Mouse (Mus musculus): ENCODE measurements around the gene Trmt112. TPM values are rescaled to one million over a fixed set of nuclear protein-coding genes. Genes with fewer than 3 reads are reported as not detected.

Trmt112 gene
- polyA plus RNA-seq, 1 experiment = 183 TPM

- WGBS = under 1% methylated on average over 35 of the region's 35 CpGs
- peak; percentile 87 for DNase-seq
- Histone ChIP-seq H3K4me3 (ENCODE audit: control insufficient read depth, insufficient read depth, low read length) (peak overlapping the region; percentile 70), H3K27ac (ENCODE audit: control insufficient read depth, insufficient read depth, low read length) (peak overlapping the region; percentile 73), H3K4me1 (replicated peaks; ENCODE audit: control insufficient read depth, insufficient read depth, low read length) (peaks cover 20% of the 10 kb centered on the region), H3K27me3 (ENCODE audit: control insufficient read depth, insufficient read depth, low read length) (no peaks in the 10 kb centered on the region), H3K36me3 (ENCODE audit: control insufficient read depth, insufficient read depth, low read length) (no peaks in the 10 kb centered on the region)
- TF ChIP-seq POLR2A (IDR thresholded peaks at IDR 0.05; ENCODE audit: control insufficient read depth, extremely low read depth, insufficient read depth, low read length, poor library complexity) (peak; percentile 53), CTCF (IDR thresholded peaks at IDR 0.05; ENCODE audit: borderline replicate concordance, control insufficient read depth, extremely low read depth, insufficient read depth, low read length, poor library complexity) (no peak)
Observed at GRCm38 (mm10) chr19:6951381-6951968, 42.0 kb downstream of the Trmt112 start.

GRCm38 (mm10) chr19:6951994-6952711 is 42.7 kb downstream of the Trmt112 start:
- no peak for TF ChIP-seq CTCF (IDR thresholded peaks at IDR 0.05; ENCODE audit: borderline replicate concordance, control insufficient read depth, extremely low read depth, insufficient read depth, low read length, poor library complexity)
- Histone ChIP-seq H3K4me1 (replicated peaks; ENCODE audit: control insufficient read depth, insufficient read depth, low read length) (peaks cover 20% of the 10 kb centered on the region), H3K27me3 (ENCODE audit: control insufficient read depth, insufficient read depth, low read length) (no peaks in the 10 kb centered on the region), H3K4me3 (ENCODE audit: control insufficient read depth, insufficient read depth, low read length) (peak overlapping the region; percentile 70), H3K36me3 (ENCODE audit: control insufficient read depth, insufficient read depth, low read length) (no peaks in the 10 kb centered on the region), H3K27ac (ENCODE audit: control insufficient read depth, insufficient read depth, low read length) (peak overlapping the region; percentile 73)
- WGBS = 7% methylated on average over 31 of the region's 31 CpGs
- DNase-seq = peak; percentile 56

GRCm38 (mm10) chr19:6952712-6953037 is 43.2 kb downstream of the Trmt112 start:
- WGBS = 1% methylated on average over 3 of the region's 3 CpGs
- no peaks in the 10 kb centered on the region for H3K36me3 ChIP-seq (ENCODE audit: control insufficient read depth, insufficient read depth, low read length)

GRCm38 (mm10) chr19:6954046-6954445 is 44.5 kb downstream of the Trmt112 start:
- Histone ChIP-seq H3K27me3 (ENCODE audit: control insufficient read depth, insufficient read depth, low read length) (no peaks in the 10 kb centered on the region), H3K4me3 (ENCODE audit: control insufficient read depth, insufficient read depth, low read length) (no peak overlapping the region), H3K4me1 (replicated peaks; ENCODE audit: control insufficient read depth, insufficient read depth, low read length) (peaks cover 16% of the 10 kb centered on the region), H3K27ac (ENCODE audit: control insufficient read depth, insufficient read depth, low read length) (no peak overlapping the region), H3K36me3 (ENCODE audit: control insufficient read depth, insufficient read depth, low read length) (no peaks in the 10 kb centered on the region)
- 80% methylated on average over 9 of the region's 9 CpGs for WGBS
- TF ChIP-seq POLR2A (IDR thresholded peaks at IDR 0.05; ENCODE audit: control insufficient read depth, extremely low read depth, insufficient read depth, low read length, poor library complexity) (no peak), CTCF (IDR thresholded peaks at IDR 0.05; ENCODE audit: borderline replicate concordance, control insufficient read depth, extremely low read depth, insufficient read depth, low read length, poor library complexity) (peak; percentile 63; the same call in 1 of the 2 replicates)
- DNase-seq = no peak

More at GRCm38 (mm10) chr19:6952712-6953037, 43.2 kb downstream of the Trmt112 start:
- peaks cover 20% of the 10 kb centered on the region for H3K4me1 ChIP-seq (replicated peaks; ENCODE audit: control insufficient read depth, insufficient read depth, low read length)
- H3K4me3 ChIP-seq (ENCODE audit: control insufficient read depth, insufficient read depth, low read length) = peak overlapping the region; percentile 70; the same call in 1 of the 2 replicates
- peak overlapping the region; percentile 73; the same call in 1 of the 2 replicates for H3K27ac ChIP-seq (ENCODE audit: control insufficient read depth, insufficient read depth, low read length)
- TF ChIP-seq CTCF (IDR thresholded peaks at IDR 0.05; ENCODE audit: borderline replicate concordance, control insufficient read depth, extremely low read depth, insufficient read depth, low read length, poor library complexity) (no peak), POLR2A (IDR thresholded peaks at IDR 0.05; ENCODE audit: control insufficient read depth, extremely low read depth, insufficient read depth, low read length, poor library complexity) (no peak)
- no peaks in the 10 kb centered on the region for H3K27me3 ChIP-seq (ENCODE audit: control insufficient read depth, insufficient read depth, low read length)
- DNase-seq = no peak

GRCm38 (mm10) chr19:6955424-6955823 is 45.9 kb downstream of the Trmt112 start:
- no peak for DNase-seq
- 95% methylated on average over 7 of the region's 7 CpGs for WGBS
- Histone ChIP-seq H3K36me3 (ENCODE audit: control insufficient read depth, insufficient read depth, low read length) (no peaks in the 10 kb centered on the region), H3K27me3 (ENCODE audit: control insufficient read depth, insufficient read depth, low read length) (no peaks in the 10 kb centered on the region), H3K27ac (ENCODE audit: control insufficient read depth, insufficient read depth, low read length) (no peak overlapping the region), H3K4me3 (ENCODE audit: control insufficient read depth, insufficient read depth, low read length) (no peak overlapping the region), H3K4me1 (replicated peaks; ENCODE audit: control insufficient read depth, insufficient read depth, low read length) (peaks cover 15% of the 10 kb centered on the region)
- TF ChIP-seq POLR2A (IDR thresholded peaks at IDR 0.05; ENCODE audit: control insufficient read depth, extremely low read depth, insufficient read depth, low read length, poor library complexity) (no peak), CTCF (IDR thresholded peaks at IDR 0.05; ENCODE audit: borderline replicate concordance, control insufficient read depth, extremely low read depth, insufficient read depth, low read length, poor library complexity) (no peak)

- 90% methylated on average over 10 of the region's 10 CpGs for WGBS
- no peaks in the 10 kb centered on the region for H3K36me3 ChIP-seq (ENCODE audit: control insufficient read depth, insufficient read depth, low read length)
- DNase-seq = no peak
Observed at GRCm38 (mm10) chr19:6956461-6956860, 47.0 kb downstream of the Trmt112 start.

More at GRCm38 (mm10) chr19:6956461-6956860, 47.0 kb downstream of the Trmt112 start:
- H3K4me3 ChIP-seq (ENCODE audit: control insufficient read depth, insufficient read depth, low read length) = no peak overlapping the region
- no peaks in the 10 kb centered on the region for H3K27me3 ChIP-seq (ENCODE audit: control insufficient read depth, insufficient read depth, low read length)
- H3K27ac ChIP-seq (ENCODE audit: control insufficient read depth, insufficient read depth, low read length) = no peak overlapping the region
- peaks cover 12% of the 10 kb centered on the region for H3K4me1 ChIP-seq (replicated peaks; ENCODE audit: control insufficient read depth, insufficient read depth, low read length)
- TF ChIP-seq POLR2A (IDR thresholded peaks at IDR 0.05; ENCODE audit: control insufficient read depth, extremely low read depth, insufficient read depth, low read length, poor library complexity) (no peak), CTCF (IDR thresholded peaks at IDR 0.05; ENCODE audit: borderline replicate concordance, control insufficient read depth, extremely low read depth, insufficient read depth, low read length, poor library complexity) (no peak)

Other genes with a start within 250 kb of the Trmt112 start
- 29.5 and 30.6 TPM in 2 replicates for gene Rps6ka4, start 69.1 kb upstream of the Trmt112 start, polyA plus RNA-seq (2012; rRNA removed)
- 225 and 234 TPM in 2 replicates for gene Ccdc88b, start 51.5 kb upstream of the Trmt112 start, polyA plus RNA-seq (2012; rRNA removed)
- gene Prdx5, start 408 bp downstream of the Trmt112 start, polyA plus RNA-seq (2012; rRNA removed) = 99.4 and 133 TPM in 2 replicates
- gene Esrra, start 12.1 kb downstream of the Trmt112 start, polyA plus RNA-seq (2012; rRNA removed) = 67.9 and 77.4 TPM in 2 replicates
- gene Catsperz, start 15.7 kb downstream of the Trmt112 start, polyA plus RNA-seq (2012; rRNA removed) = 3.7 and 5.2 TPM in 2 replicates
- 1.5 and 1.8 TPM in 2 replicates for gene Kcnk4, start 24.8 kb downstream of the Trmt112 start, polyA plus RNA-seq (2012; rRNA removed)
- 59.1 and 65.6 TPM in 2 replicates for gene Bad, start 32.2 kb downstream of the Trmt112 start, polyA plus RNA-seq (2012; rRNA removed)
- 66.8 and 86.6 TPM in 2 replicates for gene Gpr137, start 32.8 kb downstream of the Trmt112 start, polyA plus RNA-seq (2012; rRNA removed)
- gene Ppp1r14b, start 65.3 kb downstream of the Trmt112 start, polyA plus RNA-seq (2012; rRNA removed) = 337 and 340 TPM in 2 replicates
- gene Plcb3, start 66.8 kb downstream of the Trmt112 start, polyA plus RNA-seq (2012; rRNA removed) = 27.2 and 35.5 TPM in 2 replicates
- 33.2 and 39.4 TPM in 2 replicates for gene Fkbp2, start 70.8 kb downstream of the Trmt112 start, polyA plus RNA-seq (2012; rRNA removed)
- 38.4 and 38.8 TPM in 2 replicates for gene Vegfb, start 78.0 kb downstream of the Trmt112 start, polyA plus RNA-seq (2012; rRNA removed)
- 28.0 and 31.6 TPM in 2 replicates for gene Dnajc4, start 82.9 kb downstream of the Trmt112 start, polyA plus RNA-seq (2012; rRNA removed)
- gene Nudt22, start 86.4 kb downstream of the Trmt112 start, polyA plus RNA-seq (2012; rRNA removed) = 43.0 and 46.5 TPM in 2 replicates
- gene Trpt1, start 86.4 kb downstream of the Trmt112 start, polyA plus RNA-seq (2012; rRNA removed) = 8.4 and 9.9 TPM in 2 replicates
- gene Fermt3, start 109.8 kb downstream of the Trmt112 start, polyA plus RNA-seq (2012; rRNA removed) = 345 and 352 TPM in 2 replicates
- 87.4 and 89.5 TPM in 2 replicates for gene Stip1, start 130.3 kb downstream of the Trmt112 start, polyA plus RNA-seq (2012; rRNA removed)
- gene Macrod1, start 147.1 kb downstream of the Trmt112 start, polyA plus RNA-seq (2012; rRNA removed) = 37.5 and 49.3 TPM in 2 replicates
- 0.59 and 0.64 TPM in 2 replicates for gene Flrt1, start 196.0 kb downstream of the Trmt112 start, polyA plus RNA-seq (2012; rRNA removed)

All from thymus, adult 2 months (tissue).